Mouse (Mus musculus) midbrain, embryonic 12.5 days (tissue): ENCODE data around the gene Syt3. TPM values are rescaled to one million over a fixed set of nuclear protein-coding genes. Genes with fewer than 3 reads are reported as not detected.

ENCODE experiments used
- ATAC-seq: fragments of 200-750 bp; cut with Nextera tagmentation; 2 replicates; pipeline ENCODE4 v1.8.0; 2017; ENCODE audit warnings: low read depth, moderate TSS enrichment, moderate library complexity; ENCODE audit not compliant: low FRiP score
- H3K27ac ChIP-seq: fragments of 300-500 bp; sonication (generic); replicated peaks from 2 replicates; pipeline ENCODE4 v1.5.1; 2016; ENCODE audit warnings: mild to moderate bottlenecking
- H3K27me3 ChIP-seq: fragments of 300-500 bp; sonication (generic); 2 replicates; pipeline ENCODE4 v1.6.1; 2016; ENCODE audit warnings: mild to moderate bottlenecking
- H3K36me3 ChIP-seq: fragments of 300-500 bp; sonication (generic); 2 replicates; pipeline ENCODE4 v1.6.1; 2016
- H3K4me1 ChIP-seq: fragments of 300-500 bp; sonication (generic); 2 replicates; pipeline ENCODE4 v1.6.1; 2016
- H3K4me2 ChIP-seq: fragments of 300-500 bp; sonication (generic); replicated peaks from 2 replicates; pipeline ENCODE4 v1.6.1; 2016; ENCODE audit warnings: mild to moderate bottlenecking, moderate library complexity
- H3K4me3 ChIP-seq: fragments of 300-500 bp; sonication (generic); 2 replicates; pipeline ENCODE4 v1.5.1; 2016; ENCODE audit warnings: mild to moderate bottlenecking
- H3K9ac ChIP-seq: fragments of 300-500 bp; sonication (generic); replicated peaks from 2 replicates; pipeline ENCODE4 v1.6.1; 2016; ENCODE audit warnings: mild to moderate bottlenecking, moderate library complexity
- H3K9me3 ChIP-seq: fragments of 300-500 bp; sonication (generic); 2 replicates; pipeline ENCODE4 v1.6.1; 2016; ENCODE audit warnings: mild to moderate bottlenecking
- WGBS: fragments of 180-500 bp; shearing (Covaris S2); methylation state at CpG from one replicate; pipeline ENCODE4 v1.1.7; 2016; 5-methylcytosine and 5-hydroxymethylcytosine counted together
- polyA plus RNA-seq: library from polyadenylated mRNA; unstranded; fragments of >200 nt; fragmentation: Nextera tagmentation; extraction: Ambion mirVana; gene quantifications from 2 replicates; pipeline ENCODE4 v1.2.1, GENCODE M21; 2016

Gene Syt3
- polyA plus RNA-seq, 1 experiment from 2014 or later, result 5.4 TPM

DNA sequence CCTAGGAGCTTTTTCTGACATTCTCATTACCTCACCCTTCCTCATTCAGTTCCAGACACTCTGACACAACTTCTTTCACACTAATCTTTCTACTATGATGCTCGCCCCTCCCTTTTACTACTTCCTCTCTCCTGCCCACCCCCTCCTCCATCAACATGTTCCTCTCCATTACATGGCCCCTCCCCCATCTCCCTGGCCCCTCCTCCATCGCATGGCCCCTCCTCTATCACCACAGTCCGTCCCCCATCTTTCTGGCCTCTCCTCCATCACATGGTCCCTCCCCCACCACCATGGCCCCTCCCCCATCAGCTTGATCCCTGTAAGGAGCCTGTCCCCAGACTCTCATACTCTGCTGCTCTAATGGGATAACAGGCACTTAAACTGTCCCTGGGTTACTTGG is 34.9 kb upstream of the Syt3 start:
- peaks cover 22% of the 10 kb centered on the region for H3K36me3 ChIP-seq
- no peak for ATAC-seq
- peaks cover 57% of the 10 kb centered on the region for H3K27me3 ChIP-seq
- no peak overlapping the region for H3K4me3 ChIP-seq
- no peak overlapping the region for H3K4me2 ChIP-seq
- peaks cover 38% of the 10 kb centered on the region for H3K4me1 ChIP-seq
- WGBS, result 18% methylated on average over 3 of the region's 3 CpGs
- no peak overlapping the region for H3K27ac ChIP-seq
- no peaks in the 10 kb centered on the region for H3K9me3 ChIP-seq
- no peak overlapping the region for H3K9ac ChIP-seq

DNA sequence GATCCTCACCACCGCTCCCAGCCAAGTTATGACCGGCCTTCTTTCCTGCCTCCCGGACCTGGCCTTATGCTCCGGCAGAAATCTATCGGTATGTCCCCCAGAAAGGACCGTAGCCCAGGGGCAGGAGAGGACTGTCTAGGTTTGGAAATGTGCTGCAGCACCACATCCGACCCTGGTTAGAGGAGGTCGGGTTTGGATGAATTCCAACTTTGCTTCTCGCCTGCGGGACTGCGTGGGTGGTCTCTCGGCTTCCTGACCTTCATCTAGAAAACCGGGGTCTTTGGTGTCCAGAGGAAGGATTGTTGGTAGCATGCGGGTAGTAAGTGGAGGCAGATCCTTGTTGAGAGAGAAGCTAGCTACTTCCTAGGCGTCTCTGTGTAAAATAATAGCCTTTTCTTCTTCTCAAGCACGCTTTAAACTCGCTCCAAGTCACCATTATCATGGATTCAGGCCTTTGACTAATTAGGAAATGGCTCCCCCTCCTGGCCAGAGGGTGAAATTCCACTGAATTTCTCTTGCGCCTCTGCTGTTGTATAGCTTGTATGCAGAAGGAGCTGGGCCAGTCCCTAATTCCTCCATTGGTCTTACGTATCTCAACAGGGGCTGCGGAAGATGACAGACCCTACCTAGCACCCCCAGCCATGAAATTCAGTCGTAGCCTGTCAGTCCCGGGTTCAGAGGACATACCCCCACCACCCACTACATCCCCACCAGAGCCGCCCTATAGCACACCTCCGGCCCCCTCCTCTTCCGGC is 32.8 kb upstream of the Syt3 start:
- H3K9me3 ChIP-seq, result no peaks in the 10 kb centered on the region
- WGBS, result 4% methylated on average over 25 of the region's 25 CpGs

DNA sequence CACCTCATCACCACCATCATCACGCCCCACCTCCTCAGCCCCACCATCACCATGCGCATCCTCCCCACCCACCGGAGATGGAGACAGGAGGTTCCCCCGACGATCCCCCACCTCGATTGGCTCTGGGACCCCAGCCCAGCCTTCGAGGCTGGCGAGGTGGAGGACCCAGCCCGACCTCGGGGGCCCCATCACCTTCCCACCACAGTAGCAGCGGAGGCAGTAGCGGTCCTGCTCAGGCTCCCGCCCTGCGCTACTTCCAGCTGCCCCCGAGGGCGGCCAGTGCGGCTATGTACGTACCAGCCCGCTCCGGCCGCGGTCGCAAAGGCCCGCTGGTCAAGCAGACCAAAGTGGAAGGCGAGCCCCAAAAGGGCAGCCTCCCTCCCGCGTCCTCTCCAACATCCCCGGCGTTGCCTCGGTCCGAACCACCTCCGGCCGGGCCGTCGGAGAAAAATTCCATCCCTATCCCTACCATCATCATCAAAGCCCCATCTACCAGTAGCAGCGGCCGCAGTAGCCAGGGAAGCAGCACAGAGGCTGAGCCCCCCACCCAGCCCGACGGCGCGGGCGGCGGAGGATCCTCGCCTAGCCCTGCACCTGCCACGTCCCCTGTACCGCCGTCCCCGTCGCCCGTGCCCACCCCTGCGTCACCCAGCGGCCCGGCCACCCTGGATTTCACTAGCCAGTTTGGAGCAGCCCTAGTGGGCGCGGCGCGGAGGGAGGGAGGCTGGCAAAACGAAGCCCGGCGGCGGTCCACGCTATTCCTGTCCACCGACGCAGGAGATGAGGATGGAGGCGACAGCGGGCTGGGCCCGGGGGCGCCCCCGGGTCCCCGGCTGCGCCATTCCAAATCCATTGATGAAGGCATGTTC is 31.8 kb upstream of the Syt3 start:
- peak; percentile 10 for ATAC-seq
- 4% methylated on average over 69 of the region's 71 CpGs for WGBS
- H3K36me3 ChIP-seq, result no peaks in the 10 kb centered on the region
- H3K4me1 ChIP-seq, result peaks cover 57% of the 10 kb centered on the region
- peak overlapping the region; percentile 21; the same call in 1 of the 2 replicates for H3K9ac ChIP-seq
- H3K9me3 ChIP-seq, result no peaks in the 10 kb centered on the region
- H3K4me2 ChIP-seq, result peak overlapping the region; percentile 32; the same call in 1 of the 2 replicates
- H3K4me3 ChIP-seq, result peak overlapping the region; percentile 26
- H3K27me3 ChIP-seq, result peaks cover 88% of the 10 kb centered on the region
- no peak overlapping the region for H3K27ac ChIP-seq

More for the DNA sequence above, 32.8 kb upstream of the Syt3 start:
- ATAC-seq, result peak; percentile 42
- Histone ChIP-seq H3K27ac (no peak overlapping the region), H3K36me3 (peaks cover 3% of the 10 kb centered on the region), H3K9ac (peak overlapping the region; percentile 48; the same call in 1 of the 2 replicates), H3K4me1 (peaks cover 47% of the 10 kb centered on the region), H3K4me3 (peak overlapping the region; percentile 26), H3K27me3 (peaks cover 78% of the 10 kb centered on the region), H3K4me2 (peak overlapping the region; percentile 45)

DNA sequence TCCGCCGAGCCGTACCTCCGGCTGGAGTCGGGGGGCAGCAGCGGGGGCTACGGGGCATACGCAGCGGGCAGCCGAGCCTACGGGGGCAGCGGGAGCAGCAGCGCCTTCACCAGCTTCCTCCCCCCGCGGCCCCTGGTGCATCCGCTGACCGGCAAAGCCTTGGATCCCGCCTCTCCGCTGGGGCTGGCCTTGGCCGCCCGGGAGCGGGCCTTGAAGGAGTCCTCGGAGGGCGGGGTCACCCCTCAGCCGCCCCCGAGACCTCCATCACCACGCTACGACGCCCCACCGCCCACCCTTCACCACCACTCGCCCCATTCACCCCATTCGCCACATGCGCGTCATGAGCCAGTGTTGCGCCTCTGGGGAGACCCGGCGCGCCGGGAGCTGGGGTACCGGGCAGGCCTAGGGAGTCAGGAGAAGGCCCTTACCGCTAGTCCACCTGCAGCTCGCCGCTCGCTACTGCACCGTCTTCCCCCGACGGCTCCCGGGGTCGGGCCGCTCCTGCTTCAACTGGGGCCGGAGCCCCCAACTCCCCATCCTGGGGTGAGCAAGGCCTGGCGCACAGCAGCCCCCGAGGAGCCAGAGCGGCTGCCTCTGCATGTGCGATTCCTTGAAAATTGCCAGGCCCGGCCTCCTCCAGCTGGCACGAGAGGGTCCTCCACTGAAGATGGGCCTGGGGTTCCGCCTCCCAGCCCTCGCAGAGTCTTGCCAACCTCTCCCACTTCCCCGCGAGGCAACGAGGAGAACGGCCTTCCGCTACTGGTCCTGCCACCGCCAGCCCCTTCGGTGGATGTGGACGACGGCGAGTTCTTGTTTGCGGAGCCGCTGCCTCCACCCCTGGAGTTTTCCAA is 30.9 kb upstream of the Syt3 start:
- Histone ChIP-seq H3K4me2 (peak overlapping the region; percentile 32), H3K9me3 (no peaks in the 10 kb centered on the region), H3K27me3 (peaks cover 96% of the 10 kb centered on the region), H3K27ac (no peak overlapping the region), H3K4me3 (peak overlapping the region; percentile 26), H3K9ac (peak overlapping the region; percentile 21; the same call in 1 of the 2 replicates), H3K4me1 (peaks cover 64% of the 10 kb centered on the region), H3K36me3 (no peaks in the 10 kb centered on the region)
- no peak for ATAC-seq
- 2% methylated on average over 61 of the region's 71 CpGs for WGBS

DNA sequence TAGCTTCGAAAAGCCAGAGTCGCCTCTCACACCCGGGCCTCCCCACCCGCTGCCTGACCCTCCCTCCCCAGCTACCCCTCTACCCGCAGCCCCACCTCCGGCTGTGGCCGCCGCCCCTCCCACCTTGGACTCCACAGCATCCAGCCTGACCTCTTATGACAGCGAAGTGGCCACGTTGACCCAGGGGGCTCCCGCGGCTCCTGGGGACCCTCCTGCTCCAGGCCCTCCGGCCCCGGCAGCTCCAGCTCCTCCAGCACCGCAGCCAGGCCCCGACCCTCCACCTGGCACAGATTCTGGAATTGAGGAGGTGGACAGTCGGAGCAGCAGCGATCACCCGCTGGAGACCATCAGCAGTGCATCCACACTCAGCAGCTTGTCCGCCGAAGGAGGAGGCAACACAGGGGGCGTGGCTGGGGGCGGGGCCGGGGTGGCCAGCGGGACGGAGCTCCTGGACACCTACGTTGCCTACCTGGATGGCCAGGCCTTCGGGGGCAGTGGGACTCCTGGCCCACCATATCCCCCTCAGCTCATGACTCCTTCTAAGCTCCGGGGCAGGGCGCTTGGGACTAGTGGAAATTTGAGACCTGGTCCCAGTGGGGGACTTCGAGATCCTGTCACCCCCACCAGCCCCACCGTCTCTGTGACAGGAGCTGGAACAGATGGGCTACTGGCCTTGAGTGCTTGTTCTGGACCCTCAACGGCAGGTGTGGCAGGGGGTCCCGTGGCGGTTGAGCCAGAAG is 30.1 kb upstream of the Syt3 start:
- H3K4me1 ChIP-seq, result peaks cover 69% of the 10 kb centered on the region
- H3K4me2 ChIP-seq, result peak overlapping the region; percentile 32
- H3K27ac ChIP-seq, result no peak overlapping the region
- H3K27me3 ChIP-seq, result peaks cover 93% of the 10 kb centered on the region
- H3K9me3 ChIP-seq, result no peaks in the 10 kb centered on the region
- no peak for ATAC-seq
- no peaks in the 10 kb centered on the region for H3K36me3 ChIP-seq
- under 1% methylated on average over 35 of the region's 35 CpGs for WGBS
- H3K4me3 ChIP-seq, result peak overlapping the region; percentile 26
- peak overlapping the region; percentile 31; the same call in 1 of the 2 replicates for H3K9ac ChIP-seq

DNA sequence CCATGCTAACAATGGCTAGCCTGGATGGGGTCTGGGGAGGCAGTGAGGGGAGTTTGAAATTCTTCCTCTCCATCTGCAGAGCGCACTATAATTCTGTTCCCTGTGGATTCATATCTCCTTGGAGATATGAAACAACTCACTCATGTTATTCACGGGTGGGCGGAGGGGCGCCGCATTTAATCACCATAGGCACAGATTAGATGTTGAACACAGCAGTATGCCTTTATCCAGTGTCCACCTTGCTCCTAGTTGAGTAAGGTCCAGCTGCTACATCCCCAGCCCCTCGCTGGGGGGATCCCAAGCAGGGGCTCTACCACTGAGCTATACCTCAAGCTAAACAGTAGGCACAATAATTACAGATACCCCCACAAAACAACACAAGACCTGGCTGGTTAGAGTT is 28.5 kb upstream of the Syt3 start:
- no peak overlapping the region for H3K9ac ChIP-seq
- H3K27me3 ChIP-seq, result peaks cover 83% of the 10 kb centered on the region
- no peaks in the 10 kb centered on the region for H3K9me3 ChIP-seq
- H3K4me2 ChIP-seq, result no peak overlapping the region
- H3K4me3 ChIP-seq, result no peak overlapping the region
- H3K27ac ChIP-seq, result no peak overlapping the region
- peaks cover 76% of the 10 kb centered on the region for H3K4me1 ChIP-seq
- no peaks in the 10 kb centered on the region for H3K36me3 ChIP-seq
- WGBS, result 61% methylated on average over 6 of the region's 6 CpGs
- ATAC-seq, result no peak

DNA sequence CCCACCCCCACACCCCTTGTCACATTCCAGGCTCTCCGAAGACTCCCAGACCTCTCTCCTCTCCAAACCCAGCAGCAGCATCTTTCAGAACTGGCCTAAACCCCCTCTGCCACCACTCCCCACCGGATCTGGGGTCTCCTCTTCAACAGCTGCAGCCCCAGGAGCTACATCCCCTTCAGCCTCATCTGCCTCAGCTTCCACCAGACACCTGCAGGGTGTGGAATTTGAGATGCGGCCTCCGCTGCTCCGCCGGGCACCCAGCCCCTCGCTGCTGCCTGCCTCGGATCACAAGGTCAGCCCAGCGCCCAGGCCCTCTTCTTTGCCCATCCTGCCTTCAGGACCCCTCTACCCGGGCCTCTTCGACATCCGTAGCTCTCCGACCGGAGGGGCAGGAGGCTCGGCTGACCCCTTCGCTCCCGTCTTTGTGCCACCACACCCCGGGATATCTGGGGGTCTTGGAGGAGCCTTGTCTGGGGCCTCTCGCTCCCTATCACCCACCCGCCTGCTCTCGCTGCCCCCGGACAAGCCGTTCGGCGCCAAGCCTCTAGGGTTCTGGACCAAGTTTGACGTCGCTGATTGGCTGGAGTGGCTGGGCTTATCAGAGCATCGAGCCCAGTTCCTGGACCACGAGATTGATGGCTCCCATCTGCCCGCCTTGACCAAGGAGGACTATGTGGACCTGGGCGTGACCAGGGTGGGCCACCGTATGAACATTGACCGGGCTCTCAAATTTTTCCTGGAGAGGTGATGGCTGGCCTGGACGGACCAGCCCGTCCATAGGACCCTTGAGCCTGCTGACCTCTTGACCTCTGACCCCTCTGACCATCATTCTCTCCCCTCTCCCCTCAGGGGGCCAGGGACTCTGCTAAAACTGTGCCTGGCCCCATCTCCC is 27.1 kb upstream of the Syt3 start:
- ATAC-seq, result no peak
- 5% methylated on average over 35 of the region's 35 CpGs for WGBS

DNA sequence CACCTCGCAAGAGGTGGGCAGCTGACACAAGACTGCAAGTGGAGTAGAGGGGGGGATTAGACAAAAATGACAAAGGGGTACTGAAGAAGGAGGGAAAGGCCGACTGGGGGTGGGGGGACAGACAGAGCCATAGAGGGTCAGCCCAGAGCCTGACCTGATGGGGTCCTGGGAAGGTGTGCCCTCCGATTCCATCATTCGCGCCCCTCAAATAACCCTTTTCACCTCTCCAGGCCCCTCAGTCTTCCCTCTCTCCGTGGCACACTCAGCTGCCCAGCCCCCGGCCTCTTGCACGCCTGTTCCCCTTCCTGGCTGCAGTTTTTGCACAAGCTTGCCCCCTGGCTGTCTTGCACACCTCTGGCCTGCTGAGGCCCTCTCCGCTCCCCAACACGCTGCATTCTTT is 26.4 kb upstream of the Syt3 start:
- Histone ChIP-seq H3K27ac (no peak overlapping the region; the same call in 1 of the 2 replicates), H3K4me3 (peak overlapping the region; percentile 20; the same call in 1 of the 2 replicates), H3K4me2 (peak overlapping the region; percentile 39), H3K9ac (peak overlapping the region; percentile 29; the same call in 1 of the 2 replicates), H3K4me1 (peaks cover 63% of the 10 kb centered on the region), H3K9me3 (no peaks in the 10 kb centered on the region), H3K36me3 (no peaks in the 10 kb centered on the region), H3K27me3 (peaks cover 84% of the 10 kb centered on the region)
- ATAC-seq, result no peak
- 13% methylated on average over 10 of the region's 10 CpGs for WGBS

More for the DNA sequence above, 27.1 kb upstream of the Syt3 start:
- Histone ChIP-seq H3K4me3 (peak overlapping the region; percentile 20), H3K36me3 (no peaks in the 10 kb centered on the region), H3K4me2 (peak overlapping the region; percentile 39), H3K27ac (peak overlapping the region; percentile 7), H3K9me3 (no peaks in the 10 kb centered on the region), H3K9ac (peak overlapping the region; percentile 45), H3K27me3 (peaks cover 84% of the 10 kb centered on the region), H3K4me1 (peaks cover 70% of the 10 kb centered on the region)

DNA sequence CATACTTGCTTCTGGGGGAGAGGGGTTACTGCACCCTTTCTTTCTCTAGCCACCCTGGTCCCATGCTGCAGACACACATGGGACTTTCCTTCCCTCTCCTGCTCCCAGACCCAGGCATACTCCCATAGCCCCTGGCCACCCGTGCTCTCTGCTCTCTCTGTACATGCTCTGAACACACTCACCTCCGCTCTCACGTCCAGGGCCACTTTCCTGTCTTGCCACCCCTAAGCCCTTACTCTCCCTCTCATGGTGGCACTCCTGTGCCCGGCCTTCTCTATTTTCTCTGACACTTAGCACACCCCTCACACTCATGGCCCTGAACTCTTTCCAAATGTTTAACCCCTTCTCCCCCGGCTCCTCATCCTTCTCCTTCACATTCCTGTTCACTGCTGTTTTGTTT is 25.9 kb upstream of the Syt3 start:
- no peak overlapping the region for H3K9ac ChIP-seq
- H3K27ac ChIP-seq, result peak overlapping the region; percentile 65
- H3K4me3 ChIP-seq, result peak overlapping the region; percentile 15
- H3K36me3 ChIP-seq, result no peaks in the 10 kb centered on the region
- H3K27me3 ChIP-seq, result peaks cover 84% of the 10 kb centered on the region
- no peak for ATAC-seq
- 13% methylated on average over 5 of the region's 5 CpGs for WGBS
- no peaks in the 10 kb centered on the region for H3K9me3 ChIP-seq
- H3K4me1 ChIP-seq, result peaks cover 58% of the 10 kb centered on the region
- H3K4me2 ChIP-seq, result peak overlapping the region; percentile 24

DNA sequence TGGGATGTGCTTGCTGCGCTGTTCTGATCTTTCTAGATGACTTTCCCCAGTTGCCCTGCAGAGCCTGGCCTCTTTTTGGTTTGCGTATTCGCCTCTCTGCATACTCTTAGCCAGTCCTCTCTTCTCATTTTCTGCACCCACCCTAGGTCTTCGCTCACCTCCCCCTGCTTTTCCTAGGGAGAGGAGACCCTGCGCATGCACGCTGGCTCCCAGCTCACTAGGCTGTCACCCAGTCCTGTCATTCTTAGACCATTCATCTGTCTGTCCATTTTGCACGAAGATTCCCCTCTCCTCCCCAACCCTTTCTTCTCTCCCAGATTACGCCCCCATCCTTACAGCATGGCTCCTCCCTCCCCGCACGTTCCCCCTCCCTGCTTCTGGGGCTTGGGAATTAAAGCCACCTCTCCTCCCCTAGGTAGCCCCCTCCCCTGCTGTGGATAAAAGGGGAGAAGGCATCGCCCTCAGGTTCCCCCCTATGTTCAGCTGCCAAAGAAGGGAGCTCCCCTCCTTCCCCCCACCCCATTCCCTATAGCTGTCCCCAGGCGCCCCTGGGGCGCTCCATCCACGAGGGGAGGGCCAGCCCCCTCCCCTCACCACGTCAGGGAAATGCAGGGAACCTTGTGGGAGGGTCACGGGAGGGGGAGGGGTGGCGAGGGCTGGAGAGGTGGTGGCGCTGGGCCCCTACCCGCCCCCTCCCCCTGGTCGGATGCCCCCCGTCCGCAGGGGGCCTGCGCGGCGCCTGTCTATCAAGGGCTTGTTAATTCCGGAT is 24.8 kb upstream of the Syt3 start:
- Histone ChIP-seq H3K27me3 (peaks cover 80% of the 10 kb centered on the region), H3K4me2 (peak overlapping the region; percentile 80), H3K9ac (peak overlapping the region; percentile 60), H3K9me3 (no peaks in the 10 kb centered on the region), H3K36me3 (no peaks in the 10 kb centered on the region), H3K4me3 (peak overlapping the region; percentile 45), H3K27ac (peak overlapping the region; percentile 94), H3K4me1 (peaks cover 48% of the 10 kb centered on the region)
- WGBS, result 3% methylated on average over 19 of the region's 26 CpGs
- peak; percentile 31 for ATAC-seq
